Comparison of ENCODE assay signal across 26 mouse cellular contexts in genomic region chr9:37653836-37654235, GRCm38 (mm10). TPM values are rescaled to one million over a fixed set of nuclear protein-coding genes. Genes with fewer than 3 reads are reported as not detected.
"Had no signal": no experiment of that assay in that cellular context is flagged by ENCODE, and none has a peak within 500 bp of the region (broad histone marks: within the 10 kb centered on the region; RNA-seq: fewer than 3 reads in every experiment).

No protein-coding gene starts in this region.

- H3K27me3 ChIP-seq: midbrain, embryonic 12.5 days; neural tube, embryonic 13.5 days; neural tube, embryonic 15.5 days had no signal

- H3K9ac ChIP-seq: lung, embryonic 14.5 days; midbrain, embryonic 12.5 days; neural tube, embryonic 13.5 days; neural tube, embryonic 15.5 days had no signal

- H3K27ac ChIP-seq: midbrain, embryonic 10.5 days; midbrain, embryonic 12.5 days; neural tube, embryonic 13.5 days; neural tube, embryonic 15.5 days had no signal

- H3K9me3 ChIP-seq: midbrain, embryonic 10.5 days; midbrain, embryonic 12.5 days; neural tube, embryonic 13.5 days; neural tube, embryonic 15.5 days had no signal

- DNase-seq: lung, adult 18-20 months; lung, embryonic 14.5 days; lung, postnatal 10 days; lung, postnatal 4 days; midbrain, embryonic 14.5 days; right cerebral cortex, adult 18-20 months; right cerebral cortex, postnatal 25 days; right cerebral cortex, postnatal 4 days; spleen, adult 18-20 months; thymus, adult 18-20 months; thymus, postnatal 14 days; thymus, postnatal 36 days had no signal

- ATAC-seq: midbrain, embryonic 16.5 days had no signal

- H3K4me3 ChIP-seq: midbrain, embryonic 10.5 days; midbrain, embryonic 12.5 days; myocyte; neural tube, embryonic 13.5 days; neural tube, embryonic 15.5 days had no signal

- H3K4me2 ChIP-seq: lung, embryonic 14.5 days; midbrain, embryonic 12.5 days; neural tube, embryonic 13.5 days; neural tube, embryonic 15.5 days had no signal

RNA-seq across cellular contexts. Expression of gene Panx3, which starts 15.2 kb away (rescaled TPM):
- total RNA-seq: megakaryocyte, adult 5-6 weeks; megakaryocyte-erythroid progenitor cell, adult 5-6 weeks had no signal
- polyA plus RNA-seq: liver, embryonic 16.5 days; lung, embryonic 14.5 days; midbrain, embryonic 14.5 days; neural tube, embryonic 11.5 days; neural tube, embryonic 13.5 days; small intestine, adult 2 months; stomach, embryonic 14.5 days; stomach, embryonic 16.5 days; thymus, postnatal 0 days had no signal
